Mouse (Mus musculus): ENCODE measurements around the gene Ostm1.
A peak's percentile ranks its signal among the peaks of the same experiment; 100 is the strongest.

Ostm1 gene

DNA sequence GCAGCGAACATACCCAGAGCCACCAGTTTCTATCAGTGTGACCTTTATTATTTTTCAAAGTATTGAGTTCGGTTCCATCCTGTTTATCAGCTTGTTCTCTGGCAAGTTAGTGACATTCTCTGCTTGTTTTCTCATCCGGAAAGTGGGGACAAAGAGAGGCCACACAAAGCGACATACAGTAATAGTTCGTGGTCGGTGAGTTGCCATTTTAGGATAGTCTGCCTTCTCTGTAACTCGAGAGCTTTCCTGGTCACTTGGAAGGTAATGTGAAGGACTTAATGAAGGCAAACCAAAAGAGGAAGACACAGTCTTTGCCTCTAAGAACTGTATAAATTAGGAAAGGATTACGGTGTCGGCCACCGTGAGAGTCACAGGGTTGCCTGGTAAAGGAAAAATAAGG, 96.0 kb downstream of the Ostm1 start:
- DNase-seq (ENCODE audit: low read depth, low spot score), result no peak

DNA sequence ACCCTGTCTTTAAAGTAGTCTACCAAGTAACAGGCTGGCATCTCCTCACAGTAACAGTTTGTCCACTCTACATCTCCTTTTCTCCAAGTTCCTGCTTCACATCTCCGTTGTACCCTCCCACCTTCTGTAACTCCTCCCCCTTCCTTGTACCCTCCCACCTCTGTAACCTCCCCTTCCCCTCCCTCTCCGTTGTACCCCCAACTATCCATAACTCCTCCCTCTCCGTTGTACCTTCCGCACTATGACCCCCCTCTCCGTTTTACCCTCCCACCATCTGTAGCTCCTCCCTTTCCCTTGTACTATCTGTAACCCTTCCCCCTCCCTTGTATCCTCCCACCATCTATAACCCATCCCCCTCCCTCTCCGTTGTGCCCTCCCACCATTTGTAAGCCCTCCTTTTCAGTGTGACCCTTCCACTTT, 97.0 kb downstream of the Ostm1 start:
- DNase-seq (ENCODE audit: low read depth, low spot score), result peak; percentile 88

DNA sequence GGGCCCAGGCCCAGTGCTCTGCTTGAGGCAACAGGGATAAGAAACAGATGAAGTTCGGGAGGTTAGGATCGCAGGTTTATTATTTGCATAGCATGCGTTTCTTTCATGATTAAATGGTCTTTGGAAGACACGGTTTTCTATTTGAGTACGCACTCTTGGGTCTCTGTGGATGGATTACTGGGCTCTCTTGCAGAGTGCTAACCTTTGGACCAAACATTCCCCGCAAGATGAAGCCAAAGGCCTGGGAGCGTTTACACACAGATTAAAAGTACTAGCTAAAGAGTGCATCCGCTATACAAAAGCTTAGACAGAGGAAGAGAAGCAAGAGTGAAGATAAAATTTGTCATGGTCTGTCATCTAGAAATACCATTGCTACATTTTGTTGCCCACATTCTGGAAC, 98.8 kb downstream of the Ostm1 start:
- DNase-seq (ENCODE audit: low read depth, low spot score), result no peak

DNA sequence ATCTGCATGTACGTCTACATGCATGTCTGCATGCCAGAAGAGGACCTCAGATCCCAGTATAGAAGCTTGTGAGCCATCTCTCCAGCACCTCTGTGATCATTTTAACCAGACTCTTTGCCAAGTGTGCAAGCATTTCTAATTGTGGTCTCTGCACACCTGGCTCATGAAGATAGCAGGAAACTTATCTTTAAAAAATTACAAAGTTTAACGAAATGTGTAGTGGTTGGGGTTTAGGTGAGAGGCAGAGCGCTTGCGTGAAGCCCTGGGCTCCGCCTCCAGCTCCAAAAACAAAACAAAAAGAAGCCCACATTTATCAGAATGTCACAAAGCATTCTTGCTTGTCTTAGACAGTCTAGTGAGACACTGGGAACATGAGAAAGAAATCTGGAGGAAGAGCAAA, 104.3 kb downstream of the Ostm1 start:
- DNase-seq (ENCODE audit: low read depth, low spot score), result no peak

DNA sequence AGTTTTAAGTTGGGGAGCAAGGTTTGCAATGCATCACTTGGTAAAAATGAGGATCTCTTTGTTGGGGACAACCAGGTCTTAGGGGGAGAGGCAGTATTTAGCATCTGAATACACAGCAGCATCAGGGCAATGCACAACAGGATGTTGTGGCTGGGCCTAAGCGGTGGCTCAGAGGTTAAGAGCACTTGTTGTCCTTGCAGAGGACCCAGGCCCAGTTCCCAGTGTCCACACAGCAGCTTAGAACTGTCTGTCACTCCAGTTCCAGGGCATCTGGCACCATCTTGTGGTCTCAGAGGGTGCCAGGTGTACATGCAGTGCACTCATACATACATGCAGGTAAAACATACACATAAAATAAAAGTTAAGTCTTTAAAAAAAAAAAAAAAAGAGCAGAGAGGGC, 106.1 kb downstream of the Ostm1 start:
- DNase-seq (ENCODE audit: low read depth, low spot score), result no peak

DNA sequence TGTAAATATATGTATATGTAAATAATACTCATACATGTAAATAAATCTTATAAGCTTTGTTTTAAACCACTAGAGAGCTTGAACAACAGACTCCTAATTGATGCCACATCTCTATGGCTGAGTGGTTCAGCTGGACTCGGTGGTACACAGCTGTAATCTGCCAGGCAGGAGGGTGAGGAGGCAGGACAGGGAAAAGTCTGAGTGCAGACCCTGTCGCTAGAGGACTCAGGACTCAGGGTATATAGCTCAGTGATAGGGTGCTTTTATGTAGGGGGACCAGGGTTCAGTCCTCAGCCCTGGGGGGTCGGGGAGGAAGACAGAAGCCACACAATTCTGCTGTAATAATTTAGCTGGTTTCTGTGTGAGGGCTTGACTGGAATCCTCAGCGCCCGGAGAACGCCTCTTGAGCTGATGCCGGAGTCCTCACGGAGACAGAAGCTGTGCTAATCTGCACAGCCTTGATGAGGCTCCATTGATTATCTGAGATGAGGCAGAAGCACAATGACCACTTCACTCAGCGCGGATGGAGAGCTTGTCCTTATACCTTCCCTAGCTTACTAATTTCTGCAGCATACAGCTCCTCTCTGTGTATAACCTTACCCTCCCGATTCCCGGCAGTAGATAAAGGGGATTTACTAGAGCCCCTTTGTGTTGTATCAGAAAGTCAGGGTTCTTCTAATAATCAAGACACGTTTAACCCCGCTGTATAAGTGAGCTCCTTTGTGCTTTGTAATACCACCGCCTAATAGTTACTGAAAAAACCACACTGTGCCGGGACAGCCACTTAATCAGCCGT, 106.8 kb downstream of the Ostm1 start:
- DNase-seq (ENCODE audit: low read depth, low spot score), result no peak

DNA sequence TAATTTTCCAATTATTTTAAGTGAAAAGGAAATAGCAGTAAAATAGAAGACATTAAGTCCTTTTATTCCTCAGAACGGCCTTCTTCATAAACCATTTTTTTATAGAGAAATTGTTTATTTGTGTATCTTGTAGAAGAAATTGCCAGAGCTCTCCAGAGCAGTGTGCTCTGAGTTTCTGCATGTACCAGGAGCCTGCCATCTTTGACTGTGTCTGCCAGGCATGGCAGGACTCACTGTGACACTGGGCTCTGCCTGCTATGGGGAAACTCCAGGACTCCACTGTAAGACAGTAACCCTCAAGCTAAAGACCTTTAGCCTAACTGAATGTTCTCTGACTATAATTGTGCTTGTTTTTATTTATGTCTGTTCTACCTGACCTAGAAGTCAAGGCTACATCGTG, 107.4 kb downstream of the Ostm1 start:
- DNase-seq (ENCODE audit: low read depth, low spot score), result no peak

DNA sequence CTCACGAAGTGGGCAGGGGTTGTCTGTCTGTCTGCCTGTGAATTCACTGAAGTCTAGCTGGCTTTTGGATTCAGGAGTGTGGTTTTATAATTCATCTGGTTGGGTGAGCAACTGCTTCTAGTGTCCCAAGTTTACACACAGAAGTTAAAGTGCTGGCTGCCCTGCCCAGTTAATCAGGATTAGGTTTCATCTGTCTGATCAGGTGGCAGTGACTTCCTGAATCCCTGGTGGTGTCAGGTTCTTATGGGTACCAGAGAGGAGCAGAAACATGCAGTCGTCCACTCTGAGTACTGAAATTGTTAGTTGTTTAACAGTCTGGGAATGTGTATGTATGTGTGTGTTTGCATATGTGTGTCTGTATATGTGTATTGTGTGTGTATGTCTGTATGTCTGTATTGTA, 108.5 kb downstream of the Ostm1 start:
- no peak for DNase-seq (ENCODE audit: low read depth, low spot score)

DNA sequence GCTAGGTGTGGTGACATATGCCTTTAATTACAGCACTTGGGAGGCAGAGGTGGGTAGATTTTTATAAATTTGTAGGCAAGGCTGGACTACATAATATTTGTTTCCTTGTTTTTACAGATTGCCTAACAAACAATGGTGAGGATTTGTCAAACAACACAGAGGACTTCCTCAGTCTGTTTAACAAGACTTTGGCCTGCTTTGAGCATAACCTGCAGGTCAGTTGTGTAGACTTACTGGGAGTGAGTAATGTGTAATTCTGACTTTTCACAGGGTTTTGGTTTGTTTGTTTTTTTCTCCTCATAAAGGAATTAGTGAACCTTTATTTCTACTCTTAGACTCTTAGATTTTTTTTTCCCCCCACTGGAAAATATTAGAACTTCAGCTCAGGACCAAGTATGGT, 109.2 kb downstream of the Ostm1 start:
- DNase-seq (ENCODE audit: low read depth, low spot score), result no peak

DNA sequence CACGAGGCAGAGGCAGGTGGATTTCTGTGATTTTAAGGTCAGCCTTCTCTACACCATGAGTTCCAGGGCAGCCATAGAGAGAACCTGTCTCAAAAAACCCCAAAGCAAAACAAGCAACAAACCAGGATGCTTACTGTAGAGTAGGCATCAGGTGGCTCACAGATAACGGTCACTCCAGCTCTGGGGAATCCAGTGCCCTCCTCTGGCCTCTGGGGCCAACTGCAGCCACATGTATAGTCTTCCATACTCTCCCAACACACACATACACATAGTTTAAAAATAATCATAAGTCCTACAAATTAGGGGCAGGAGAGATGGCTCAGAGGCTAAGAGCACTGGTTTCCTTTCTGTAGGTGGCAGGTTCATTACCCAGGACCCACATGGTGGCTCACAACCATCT, 109.9 kb downstream of the Ostm1 start:
- no peak for DNase-seq (ENCODE audit: low read depth, low spot score)

DNA sequence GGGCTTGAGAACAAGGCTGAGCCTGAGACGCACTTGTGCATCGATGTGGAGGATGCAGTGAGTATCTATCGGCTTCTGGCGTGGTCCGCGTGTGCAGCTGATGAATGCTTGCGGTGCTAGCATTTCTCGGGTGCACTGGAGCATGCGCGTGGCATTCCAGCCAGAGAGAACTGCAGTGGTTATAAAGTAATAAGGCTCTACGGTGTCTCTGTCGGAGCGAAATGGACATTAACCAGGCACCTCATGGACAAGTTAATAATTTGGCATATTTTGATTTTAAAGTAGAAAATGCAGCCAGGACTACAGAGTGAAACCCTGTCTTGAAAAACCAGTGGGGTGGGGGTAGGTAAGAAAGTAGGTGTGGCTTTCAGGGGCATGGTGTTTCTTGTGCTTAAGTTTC, 112.7 kb downstream of the Ostm1 start:
- no peak for DNase-seq (ENCODE audit: low read depth, low spot score)

DNA sequence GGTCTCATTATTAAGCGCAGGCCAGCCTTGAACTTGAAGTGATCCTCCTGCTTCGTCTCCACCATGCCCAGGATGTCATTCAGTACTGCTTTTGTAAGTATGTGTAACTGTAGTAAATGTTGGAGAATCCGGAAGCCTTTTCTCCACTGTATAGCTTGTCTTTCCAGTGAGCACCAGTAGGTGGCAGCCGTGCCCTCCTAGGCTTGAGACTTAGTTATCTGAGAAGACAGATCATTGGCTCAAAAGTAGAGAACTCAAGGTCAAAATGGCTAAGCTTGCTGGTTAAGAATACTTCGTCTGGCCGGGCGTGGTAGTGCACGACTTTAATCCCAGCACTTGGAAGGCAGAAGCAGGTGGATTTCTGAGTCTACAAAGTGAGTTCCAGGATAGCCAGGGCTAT, 113.4 kb downstream of the Ostm1 start:
- DNase-seq (ENCODE audit: low read depth, low spot score), result peak; percentile 93

DNA sequence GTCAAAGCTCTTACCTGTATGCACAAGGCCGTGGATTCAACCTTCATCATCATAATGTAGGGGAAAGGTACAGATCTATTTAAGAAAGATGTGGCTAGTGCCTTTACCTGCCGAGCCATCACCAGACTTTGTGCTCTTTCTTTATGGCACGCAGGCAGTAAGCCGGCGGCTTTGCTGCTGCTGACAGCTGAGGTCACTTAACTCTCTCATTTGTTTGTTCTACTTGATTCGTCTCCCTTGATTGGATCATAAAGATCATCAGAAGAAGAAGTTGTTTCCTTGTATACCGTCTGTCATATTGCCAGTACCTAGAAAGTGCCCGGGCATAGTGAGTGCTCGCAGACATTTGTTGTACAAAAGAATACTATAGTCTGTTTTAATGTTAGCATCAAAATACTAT, 114.8 kb downstream of the Ostm1 start:
- DNase-seq (ENCODE audit: low read depth, low spot score), result no peak

DNA sequence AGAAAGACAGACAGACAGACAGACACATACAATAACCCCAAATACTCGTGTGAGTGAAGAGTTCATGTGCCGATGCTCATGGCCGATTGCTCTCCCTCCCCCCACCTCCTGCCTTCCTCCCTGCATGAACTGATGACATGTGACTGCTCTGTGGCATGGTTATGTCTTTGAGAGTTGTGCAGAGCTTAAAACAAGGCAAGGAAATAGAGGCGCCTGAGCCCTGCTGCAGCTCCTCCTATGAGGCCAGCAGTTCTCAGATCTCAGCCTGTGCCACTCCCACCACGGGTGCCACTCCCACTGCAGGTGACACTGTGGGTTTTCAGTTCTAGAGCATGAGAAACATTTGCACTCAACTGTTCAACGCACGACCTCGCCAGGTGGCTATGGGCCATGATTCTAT, 115.4 kb downstream of the Ostm1 start:
- no peak for DNase-seq (ENCODE audit: low read depth, low spot score)

DNA sequence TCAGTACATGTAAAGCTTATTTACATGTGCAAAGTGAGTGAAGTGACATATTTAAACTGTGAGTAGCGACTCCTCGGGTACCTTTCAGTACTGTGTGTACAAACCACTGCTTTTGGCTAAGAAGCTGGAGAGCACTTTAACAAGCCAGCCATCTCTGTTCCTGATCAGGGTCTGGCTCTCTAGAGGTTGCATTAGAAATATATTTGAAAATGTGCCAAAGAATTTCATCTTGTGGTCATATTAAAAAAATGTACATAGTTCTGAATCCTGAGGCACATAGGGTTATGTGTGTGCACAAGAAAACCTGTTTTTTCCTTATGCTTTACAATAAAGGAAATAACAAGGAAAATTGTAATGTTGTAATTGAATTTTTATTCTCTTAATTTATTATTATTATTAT, 118.5 kb downstream of the Ostm1 start:
- DNase-seq (ENCODE audit: low read depth, low spot score), result no peak

DNA sequence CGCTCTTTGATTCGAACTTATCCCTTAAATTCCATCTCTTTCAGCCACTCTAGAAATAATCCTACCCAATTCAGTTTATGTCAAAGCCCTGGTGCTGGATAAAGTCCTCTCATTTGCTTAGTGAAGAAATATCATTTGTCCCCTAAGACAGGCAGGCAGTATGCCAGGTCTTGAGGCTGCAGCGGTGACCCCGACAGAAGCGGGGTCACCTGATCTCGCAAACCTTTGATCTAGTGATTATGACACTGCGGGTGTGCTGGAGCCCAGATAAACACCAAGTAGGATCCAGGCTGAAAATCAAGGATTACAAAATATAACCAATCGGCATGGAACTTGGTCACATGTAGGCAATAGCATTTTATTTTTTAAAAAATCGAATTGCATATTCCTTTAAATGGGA, 131.1 kb downstream of the Ostm1 start:
- DNase-seq (ENCODE audit: low read depth, low spot score), result no peak

DNA sequence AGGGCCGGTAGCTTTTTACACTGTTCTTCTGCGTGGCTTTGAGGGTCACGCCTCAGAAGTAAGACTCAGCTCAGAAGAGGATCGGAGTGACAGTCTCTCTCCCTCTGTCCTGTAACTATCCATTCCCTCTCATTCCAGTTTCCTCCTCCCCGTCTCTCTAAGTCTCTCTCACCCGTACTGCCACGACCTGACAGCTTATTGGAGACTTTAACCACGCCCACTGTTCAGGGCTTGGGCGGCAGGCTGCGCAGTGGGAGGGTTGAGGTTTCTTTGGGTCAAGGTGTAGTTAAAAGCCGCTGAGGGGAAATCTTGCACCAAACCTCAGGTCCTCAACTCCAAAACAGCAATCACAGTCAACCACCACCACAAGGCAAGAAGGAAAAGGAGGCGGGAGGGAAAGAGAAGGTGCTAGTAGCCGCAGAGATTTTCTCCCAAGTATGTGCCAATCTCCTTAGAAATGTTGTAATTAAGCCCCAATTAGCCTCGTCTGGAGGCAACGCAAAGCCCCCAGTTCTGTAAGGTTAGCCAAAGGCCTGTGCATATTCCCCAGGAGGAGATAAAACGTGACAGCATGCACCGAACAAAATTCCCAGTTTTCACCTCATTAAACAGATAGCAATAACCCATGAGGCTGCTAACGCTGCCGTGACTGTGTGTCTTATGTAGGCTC, 131.9 kb downstream of the Ostm1 start:
- DNase-seq (ENCODE audit: low read depth, low spot score), result peak; percentile 76

DNA sequence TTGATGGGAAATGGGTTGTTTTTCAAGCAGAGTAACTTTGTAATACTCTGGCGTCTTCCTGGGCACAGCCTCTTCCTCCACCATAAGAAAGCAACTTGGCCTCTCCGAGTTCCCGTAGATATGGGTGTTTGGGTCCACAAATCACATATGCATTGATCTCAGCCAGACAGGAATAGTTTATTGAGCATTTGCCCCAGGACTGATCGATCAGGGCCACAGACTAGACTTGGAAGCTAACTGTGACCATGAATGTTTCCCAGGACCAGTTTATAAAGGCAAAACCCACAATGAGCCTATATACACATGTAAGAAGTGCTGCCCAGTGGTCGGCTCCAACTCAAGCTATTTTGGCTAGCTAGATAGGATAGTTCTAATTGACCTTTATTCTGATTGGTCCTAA, 138.5 kb downstream of the Ostm1 start:
- DNase-seq (ENCODE audit: low read depth, low spot score), result no peak

DNA sequence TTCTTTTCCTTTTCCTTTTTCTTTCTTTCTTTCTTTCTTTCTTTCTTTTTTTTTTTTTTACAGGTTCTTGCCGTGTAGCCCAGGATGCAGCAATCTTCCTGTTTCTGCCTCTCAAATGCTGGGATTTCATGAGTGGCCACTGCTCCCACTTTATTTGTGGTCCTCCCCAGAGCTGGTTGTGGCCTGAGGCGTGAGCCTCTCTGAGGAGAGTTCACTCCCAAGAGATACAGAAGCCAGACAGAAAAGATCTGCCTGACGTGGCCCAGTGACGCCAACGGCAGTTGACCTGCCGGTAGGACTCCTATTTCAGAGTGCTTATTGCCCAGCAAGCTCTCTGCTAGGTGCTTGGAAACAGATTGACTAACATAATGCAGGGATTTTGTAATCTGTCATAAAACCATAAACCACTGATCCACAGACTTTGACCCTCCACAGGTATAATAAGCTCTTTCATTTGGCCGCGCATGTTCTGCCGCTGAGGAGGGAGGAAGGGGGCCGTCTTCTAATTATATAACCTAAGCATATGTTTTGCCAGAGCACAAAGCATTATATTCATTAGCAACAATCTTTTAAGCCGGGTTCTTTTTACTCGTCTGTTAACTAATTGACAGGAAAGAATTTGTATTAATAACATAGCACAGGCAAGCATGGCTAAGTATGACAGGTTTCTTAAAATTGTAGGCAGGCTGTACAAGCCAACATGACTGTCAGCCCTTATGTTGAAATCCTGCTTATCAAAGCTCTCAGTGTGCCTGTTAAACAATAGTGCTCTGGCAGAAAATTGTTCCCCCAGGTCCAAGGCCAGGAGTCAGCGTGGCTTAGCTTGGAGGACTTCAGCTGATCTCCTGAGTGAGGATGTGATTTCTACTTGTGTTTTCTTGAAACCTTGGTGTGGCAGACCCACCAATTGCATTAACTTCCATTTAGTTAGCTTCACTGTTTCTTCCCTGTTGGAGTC, 139.9 kb downstream of the Ostm1 start:
- no peak for DNase-seq (ENCODE audit: low read depth, low spot score)

DNA sequence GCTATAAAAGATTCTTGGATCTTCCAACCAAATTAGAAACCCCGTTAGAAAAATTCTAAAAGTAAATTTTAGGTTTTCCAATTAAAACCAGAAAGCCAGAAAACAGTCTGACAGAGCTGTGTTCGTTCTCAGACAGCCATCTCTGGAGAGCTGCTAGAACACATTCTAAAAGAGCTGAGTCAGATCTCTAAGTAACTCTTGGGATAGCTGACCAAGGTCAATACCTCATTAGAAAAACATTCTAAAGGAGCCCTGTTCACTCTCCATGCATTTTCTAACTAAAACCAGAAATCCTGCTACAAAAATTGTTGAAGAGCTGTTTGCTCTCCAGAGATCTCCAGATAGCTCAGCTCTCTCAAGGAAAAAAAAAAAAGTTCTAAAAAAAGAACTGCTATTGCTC, 146.0 kb downstream of the Ostm1 start:
- no peak for DNase-seq (ENCODE audit: low read depth, low spot score)

DNA sequence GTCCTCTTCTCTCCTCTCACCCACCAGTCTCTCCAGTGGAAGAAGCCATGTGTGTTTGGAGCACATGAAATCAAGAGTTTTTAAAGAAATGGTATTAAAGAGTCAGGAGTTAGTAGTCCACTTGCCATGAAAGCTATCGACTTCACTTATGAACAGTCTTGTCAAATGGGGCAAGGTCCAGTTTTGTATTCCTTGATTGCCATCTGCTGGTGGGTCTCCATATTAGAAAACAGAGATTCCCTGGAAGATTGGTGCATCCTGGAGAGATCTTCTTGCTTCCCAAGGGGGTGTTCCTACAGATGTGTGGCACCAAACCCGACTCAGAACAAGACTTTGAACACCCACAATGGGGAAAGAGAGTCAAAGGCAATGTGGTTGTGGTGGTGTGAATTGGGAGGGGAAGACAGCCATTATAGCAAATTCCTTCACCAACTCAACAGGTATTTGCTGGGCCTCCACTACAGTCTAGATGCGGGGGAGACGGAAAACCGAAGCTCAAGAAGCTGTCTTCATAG, 151.0 kb downstream of the Ostm1 start:
- DNase-seq (ENCODE audit: low read depth, low spot score), result peak; percentile 49

DNA sequence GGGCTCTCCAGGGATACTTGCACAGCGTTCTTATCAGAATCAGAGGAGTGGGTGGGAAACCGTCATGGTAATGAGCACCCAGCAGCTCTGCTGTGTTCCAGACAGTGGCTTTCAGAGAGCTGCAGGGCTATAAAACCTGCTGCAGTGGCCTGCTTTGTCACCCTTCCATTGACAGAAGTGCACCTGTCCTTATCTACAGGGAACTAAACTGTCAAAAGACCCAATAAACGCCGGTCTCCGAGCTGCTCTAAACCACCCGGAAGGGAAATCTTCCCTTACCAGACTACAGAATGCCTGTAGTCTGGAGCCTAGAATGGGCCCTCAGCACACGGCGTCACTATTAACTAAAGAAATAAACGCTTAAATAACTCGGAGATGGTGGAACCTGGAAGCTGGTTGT, 168.2 kb downstream of the Ostm1 start:
- no peak for DNase-seq (ENCODE audit: low read depth, low spot score)
